Mouse (Mus musculus): ENCODE measurements around the gene Gpcpd1. TPM values are rescaled to one million over a fixed set of nuclear protein-coding genes. Genes with fewer than 3 reads are reported as not detected.
A peak's percentile ranks its signal among the peaks of the same experiment; 100 is the strongest.
"Not testable (repeated sequence)": the region's sequence is repeated elsewhere in the genome, so short reads cannot be mapped to it uniquely, and the experiment has no call there.

The Gpcpd1 gene
- total RNA-seq, 2 experiments from 2014 or later = 276 to 306 TPM

DNA sequence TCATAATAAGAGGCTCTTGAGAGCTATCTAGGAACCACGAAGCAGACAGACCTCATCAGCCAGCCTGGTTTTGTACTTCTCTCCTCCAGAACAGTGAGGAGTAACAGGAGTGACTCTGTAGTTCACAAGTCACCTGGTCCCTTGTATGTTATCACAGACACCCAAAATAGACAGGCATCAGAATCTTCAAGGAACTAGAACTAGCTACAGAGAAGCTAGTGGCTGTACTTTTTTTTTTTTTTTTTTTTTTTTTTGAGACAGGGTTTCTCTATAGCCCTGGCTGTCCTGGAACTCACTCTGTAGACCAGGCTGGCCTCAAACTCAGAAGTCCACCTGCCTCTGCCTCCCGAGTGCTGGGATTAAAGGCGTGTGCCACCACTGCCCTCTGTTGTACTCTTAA, 4.0 kb upstream of the Gpcpd1 start:
- ATAC-seq (replicated peaks; ENCODE audit: low FRiP score, poor library complexity, severe bottlenecking) = not testable (repeated sequence)

DNA sequence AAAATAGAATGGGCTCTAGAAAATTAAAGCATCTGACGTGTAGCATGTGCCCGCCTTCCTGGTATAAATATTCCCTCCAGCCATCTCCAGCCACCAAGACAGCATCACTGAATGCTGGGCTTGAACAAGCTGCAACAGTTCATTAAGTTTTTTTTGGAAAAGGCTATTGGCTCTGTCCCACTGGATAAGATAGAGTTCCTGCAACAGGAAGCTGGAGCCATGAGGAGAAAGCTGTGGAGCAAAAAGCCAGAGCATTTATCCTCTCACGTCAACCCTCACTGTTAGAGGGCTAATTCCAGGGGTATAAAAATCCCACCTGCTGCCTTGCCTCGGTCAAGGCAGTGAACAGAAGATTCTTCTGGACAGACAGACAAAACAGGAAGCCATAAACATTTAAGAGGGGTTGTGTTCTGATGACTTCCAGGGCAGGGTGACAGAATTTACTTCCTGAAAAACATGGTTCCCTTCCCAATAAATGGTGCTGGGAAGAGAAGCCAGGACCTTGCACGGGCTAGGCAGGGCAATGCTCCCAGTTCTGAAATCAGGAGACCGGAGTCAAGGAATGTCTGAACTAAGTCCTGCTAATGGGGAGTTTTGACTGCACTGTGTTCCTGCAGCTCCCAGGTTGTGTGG, 2.5 kb upstream of the Gpcpd1 start:
- ATAC-seq (replicated peaks; ENCODE audit: low FRiP score, poor library complexity, severe bottlenecking) = no peak

DNA sequence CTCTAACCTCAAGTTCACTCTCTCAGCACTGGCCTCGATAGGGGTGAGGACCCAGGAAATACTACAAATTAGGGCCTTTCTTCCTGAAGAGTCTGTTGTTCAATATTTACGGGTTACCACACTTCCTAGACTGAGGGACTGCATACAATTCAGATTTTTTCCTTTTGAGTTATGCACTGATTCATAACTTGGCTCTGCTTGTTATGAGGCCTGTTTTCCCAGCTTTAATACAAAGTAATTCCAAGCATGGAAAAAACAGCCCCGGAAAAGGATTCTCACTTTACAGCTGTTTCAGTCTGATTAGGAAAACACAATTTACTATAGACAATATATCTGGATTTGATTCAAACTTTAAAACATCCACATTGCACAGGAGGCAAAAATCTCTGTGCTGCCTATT, 1.5 kb downstream of the Gpcpd1 start:
- no peak for ATAC-seq (replicated peaks; ENCODE audit: low FRiP score, poor library complexity, severe bottlenecking)

DNA sequence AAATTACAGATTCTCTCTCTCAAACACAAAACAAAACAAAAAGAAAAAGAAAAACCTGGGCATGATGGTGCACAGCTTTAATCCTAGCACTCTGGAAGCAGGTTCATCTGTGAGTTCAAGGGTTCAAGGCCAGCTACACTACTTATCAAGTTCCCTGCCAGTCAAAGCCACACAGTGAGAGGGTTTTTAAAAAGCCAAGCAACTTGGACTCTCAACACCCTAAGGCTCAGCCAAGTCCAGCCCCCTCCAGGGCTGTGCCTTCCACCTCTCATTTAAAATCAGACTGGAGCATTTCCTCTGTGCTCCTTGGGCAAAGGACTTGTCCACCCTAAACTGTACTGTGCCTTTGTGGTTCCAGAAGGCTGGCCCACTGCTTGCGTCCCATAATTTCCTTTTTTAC, 3.3 kb downstream of the Gpcpd1 start:
- ATAC-seq (replicated peaks; ENCODE audit: low FRiP score, poor library complexity, severe bottlenecking) = no peak

DNA sequence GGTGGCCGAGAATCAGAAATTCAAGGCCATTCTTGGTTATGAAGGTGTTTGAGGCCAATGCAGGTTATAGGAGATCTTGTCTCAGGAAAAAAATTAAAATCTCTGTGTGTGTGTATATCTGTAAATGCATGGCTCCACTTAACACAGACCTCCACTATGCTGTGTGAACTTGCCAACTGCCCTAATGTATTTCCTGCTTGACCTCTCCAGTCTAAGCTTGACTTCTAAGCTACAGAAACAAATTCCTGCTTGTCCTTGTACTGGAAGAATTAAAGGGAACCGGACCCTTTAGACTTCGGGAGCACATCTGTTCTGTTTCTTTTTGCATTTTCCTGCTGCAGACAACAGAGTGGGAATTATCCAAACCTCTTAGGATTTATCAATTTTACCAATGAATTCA, 4.4 kb downstream of the Gpcpd1 start:
- no peak for ATAC-seq (replicated peaks; ENCODE audit: low FRiP score, poor library complexity, severe bottlenecking)

DNA sequence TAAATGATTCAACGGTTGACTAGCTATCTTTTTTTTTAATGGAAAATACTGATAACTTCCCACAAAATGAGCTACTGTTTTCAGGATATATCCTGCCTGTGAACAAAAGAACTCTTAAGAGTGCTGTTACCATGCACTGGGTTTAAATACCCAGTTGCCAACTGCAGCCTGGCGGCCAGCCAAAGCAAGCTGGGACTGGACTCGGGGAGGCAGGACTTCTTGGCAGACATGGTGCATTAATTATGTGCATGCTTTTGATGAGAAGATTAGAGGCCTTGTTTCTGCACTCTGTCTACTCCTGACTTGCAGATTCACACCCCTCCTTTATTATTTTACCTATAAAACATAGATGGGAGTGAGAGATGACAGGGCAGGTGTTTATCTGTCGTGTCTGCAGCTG, 5.3 kb downstream of the Gpcpd1 start:
- ATAC-seq (replicated peaks; ENCODE audit: low FRiP score, poor library complexity, severe bottlenecking) = no peak

DNA sequence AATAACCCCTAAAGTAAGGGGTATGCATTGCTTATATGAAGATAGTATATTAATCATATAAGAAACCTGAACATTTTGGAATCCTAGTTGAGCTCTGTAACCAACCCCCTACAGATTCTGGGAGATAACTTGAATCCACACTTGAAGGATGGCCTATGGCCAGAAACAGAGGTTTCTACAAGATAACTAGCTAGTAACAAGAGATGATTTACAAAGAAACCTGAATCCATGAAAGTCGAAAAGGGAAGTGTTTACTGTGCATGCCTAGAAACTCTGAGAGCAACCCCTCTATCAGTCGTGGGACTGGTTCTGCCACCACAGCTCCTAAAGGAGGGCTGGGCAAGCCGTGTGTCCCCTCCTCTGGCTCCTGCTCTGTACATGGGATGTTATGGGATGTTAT, 7.8 kb downstream of the Gpcpd1 start:
- no peak for ATAC-seq (replicated peaks; ENCODE audit: low FRiP score, poor library complexity, severe bottlenecking)

DNA sequence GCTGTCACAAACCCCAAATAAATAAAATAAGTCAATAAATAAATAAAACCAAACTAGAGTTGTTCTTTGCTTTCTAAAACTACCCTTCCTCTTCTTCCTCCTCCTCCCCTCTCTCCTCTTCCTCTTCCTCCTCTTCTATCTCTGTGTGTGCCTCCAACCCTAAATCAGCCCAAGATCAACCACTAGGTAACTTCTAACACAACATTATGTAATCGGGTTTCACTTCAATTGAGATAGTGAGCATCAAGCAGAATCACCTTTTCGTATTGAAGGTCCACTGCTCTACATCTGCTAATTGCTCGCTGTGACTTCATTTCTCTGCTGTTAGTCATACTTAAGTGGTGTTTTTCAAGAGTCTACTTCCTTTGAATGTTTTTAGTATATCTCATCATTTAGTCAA, 8.8 kb downstream of the Gpcpd1 start:
- no peak for ATAC-seq (replicated peaks; ENCODE audit: low FRiP score, poor library complexity, severe bottlenecking)

DNA sequence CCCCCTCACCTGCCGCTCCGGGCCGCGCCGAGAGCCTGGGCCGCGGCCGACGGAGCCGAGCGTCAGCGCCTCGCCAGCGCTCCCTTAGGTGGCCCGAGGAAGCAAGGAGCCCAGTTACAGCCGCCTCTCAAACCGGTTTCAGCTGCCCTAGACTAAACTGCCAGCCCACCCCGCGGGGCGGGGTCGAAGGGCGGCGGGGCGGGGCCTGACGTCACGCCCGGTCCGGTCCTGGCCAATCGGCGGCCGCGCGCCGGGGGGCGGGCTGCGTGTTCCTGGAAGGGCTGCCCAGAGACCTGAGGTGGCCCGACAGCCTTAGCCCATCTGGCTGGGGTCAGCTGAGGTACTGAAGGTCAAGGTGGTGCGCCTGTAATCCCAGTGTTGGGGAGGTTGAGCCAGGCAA, 9.5 kb downstream of the Gpcpd1 start:
- peak; percentile 81 for ATAC-seq (replicated peaks; ENCODE audit: low FRiP score, poor library complexity, severe bottlenecking)

DNA sequence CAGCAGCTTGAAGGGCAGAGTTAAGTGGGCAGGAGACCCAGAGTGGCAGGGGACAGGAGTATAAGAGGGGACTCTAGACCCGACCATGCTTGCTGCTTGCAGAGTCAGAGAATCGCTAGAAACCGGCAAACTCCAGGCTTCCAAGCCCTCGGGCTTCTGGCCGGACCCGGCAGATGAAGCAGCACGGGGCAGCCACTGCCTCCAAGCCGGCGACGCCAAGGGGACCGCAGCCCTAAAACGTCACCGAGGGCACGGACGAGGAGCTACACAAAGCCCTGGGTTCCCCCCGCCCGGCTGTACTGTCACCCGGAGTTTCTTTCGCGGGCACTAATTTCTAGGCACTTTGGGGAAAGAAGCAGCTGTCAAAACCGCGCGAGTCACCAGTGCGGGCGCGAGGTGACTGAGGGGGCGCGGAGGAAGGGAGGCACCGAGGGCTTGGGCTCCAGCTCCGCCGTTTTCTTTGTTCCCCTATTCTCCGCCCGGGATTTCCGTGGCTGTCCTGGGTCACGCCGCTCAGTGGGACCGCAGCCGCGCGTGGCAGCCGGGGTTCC, 10.0 kb downstream of the Gpcpd1 start:
- peak; percentile 16; the same call in 1 of the 2 replicates for ATAC-seq (replicated peaks; ENCODE audit: low FRiP score, poor library complexity, severe bottlenecking)

DNA sequence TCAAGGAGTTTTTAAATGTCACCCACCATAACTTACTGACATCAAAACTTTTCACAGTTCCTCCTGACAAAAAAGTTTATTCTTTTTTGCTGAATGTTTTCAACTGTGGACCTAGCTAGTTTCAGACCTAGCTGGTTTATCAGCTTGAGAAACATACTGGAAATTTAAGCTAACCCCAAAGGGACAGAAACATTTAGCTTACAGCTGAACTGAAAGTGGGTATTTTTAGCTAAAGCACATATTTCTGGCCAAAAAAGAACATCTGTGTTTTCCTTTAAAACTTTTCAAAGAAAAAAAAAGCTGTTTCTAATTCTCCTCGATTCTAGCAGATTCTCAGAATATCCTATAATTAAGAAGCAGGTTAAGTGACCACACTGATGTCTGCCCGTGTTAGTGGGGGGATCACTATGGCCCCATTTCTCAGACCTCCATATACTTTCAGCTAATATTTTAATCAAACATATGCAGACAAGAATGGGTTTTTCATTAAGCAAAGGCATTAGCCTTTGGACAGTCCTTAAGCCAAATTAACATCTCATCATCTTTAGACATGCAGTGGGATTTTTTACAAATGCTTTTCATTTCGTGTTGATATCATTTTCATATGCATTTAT, 10.9 kb downstream of the Gpcpd1 start:
- ATAC-seq (replicated peaks; ENCODE audit: low FRiP score, poor library complexity, severe bottlenecking) = no peak

DNA sequence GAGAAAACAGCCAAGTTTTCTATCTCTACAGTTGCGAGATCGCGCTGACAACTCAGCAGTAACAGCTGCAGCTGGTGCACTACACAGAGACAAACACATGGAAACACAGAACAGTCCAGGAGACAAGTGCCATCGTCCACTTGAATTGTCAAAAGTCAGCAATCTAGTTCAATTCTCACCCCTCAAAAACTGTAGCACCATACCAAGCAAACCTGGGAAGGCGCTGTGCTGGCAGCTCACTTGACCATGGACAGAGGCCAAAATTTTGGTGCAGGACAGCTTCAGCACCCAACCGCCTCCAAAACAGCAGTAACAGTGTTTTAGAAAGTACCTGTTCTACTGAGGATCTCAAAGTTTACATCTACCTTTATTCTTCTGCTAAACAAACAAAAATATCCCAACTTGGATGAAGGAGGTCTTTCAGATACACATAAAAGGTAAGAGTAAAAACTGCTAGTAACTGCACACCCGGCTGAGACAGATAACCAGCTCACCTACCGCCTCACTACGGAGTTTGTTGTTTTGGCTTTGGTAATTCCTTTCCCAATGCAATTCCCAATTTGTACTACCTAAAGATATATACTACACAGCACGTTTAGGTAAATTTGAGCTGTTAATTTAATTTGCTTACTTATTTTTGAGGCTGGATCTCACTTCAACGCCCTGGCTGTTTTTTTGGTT, 11.6 kb downstream of the Gpcpd1 start:
- peak; percentile 52 for ATAC-seq (replicated peaks; ENCODE audit: low FRiP score, poor library complexity, severe bottlenecking)

DNA sequence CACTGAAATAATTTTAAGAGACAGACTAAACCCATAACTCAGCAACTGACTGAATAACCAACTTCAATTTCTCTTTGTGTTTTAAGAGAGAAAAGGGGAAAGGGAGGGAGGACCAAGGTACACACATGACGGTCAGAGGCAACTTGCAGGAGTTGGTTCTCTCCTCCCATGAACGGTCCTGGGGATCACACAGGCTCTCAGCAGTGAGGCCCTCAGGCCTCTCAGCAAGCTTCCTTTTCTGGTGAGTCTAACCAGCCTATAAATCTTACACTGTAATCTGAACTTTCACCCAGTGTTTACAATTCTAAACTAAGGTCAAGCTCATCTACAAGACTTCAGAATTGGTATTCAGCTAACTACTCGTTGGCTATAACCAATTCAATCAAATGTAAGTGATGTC, 12.3 kb downstream of the Gpcpd1 start:
- ATAC-seq (replicated peaks; ENCODE audit: low FRiP score, poor library complexity, severe bottlenecking) = no peak

DNA sequence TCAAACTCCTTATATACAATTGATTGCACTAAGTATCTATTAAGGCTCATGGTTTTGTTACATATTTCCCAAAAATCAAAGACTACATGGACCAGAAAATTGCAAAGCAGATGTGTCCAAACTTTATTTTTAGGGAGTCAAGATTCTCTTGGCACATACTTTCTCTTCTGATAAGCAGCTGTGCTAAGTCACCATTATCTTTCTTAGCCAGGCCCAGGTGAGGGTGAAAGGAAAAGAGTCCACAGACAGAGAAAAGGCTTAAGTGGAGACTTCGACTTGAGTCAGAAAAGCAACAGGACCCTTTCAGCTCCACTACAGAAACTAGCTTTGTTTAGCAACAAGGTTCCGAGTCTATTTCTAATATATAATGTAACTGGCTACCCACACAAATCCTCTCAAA, 14.2 kb downstream of the Gpcpd1 start:
- ATAC-seq (replicated peaks; ENCODE audit: low FRiP score, poor library complexity, severe bottlenecking) = peak; percentile 60

DNA sequence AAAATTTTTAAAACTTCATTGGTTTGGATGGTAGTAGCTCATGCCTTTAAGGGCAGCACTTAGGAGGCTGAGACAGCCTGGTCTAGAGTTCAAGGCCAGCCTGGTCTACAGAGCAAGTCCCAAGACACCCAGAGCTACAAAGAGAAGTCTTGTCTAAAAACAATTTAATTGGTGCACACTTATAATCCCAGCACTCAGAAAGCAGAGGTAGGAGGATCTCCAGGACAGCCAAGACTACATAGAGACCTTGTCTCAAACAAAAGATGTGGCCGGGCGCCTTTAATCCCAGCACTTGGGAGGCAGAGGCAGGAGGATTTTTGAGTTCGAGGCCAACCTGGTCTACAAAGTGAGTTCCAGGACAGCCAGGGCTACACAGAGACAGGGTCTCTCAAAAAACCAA, 14.9 kb downstream of the Gpcpd1 start:
- no peak for ATAC-seq (replicated peaks; ENCODE audit: low FRiP score, poor library complexity, severe bottlenecking)

DNA sequence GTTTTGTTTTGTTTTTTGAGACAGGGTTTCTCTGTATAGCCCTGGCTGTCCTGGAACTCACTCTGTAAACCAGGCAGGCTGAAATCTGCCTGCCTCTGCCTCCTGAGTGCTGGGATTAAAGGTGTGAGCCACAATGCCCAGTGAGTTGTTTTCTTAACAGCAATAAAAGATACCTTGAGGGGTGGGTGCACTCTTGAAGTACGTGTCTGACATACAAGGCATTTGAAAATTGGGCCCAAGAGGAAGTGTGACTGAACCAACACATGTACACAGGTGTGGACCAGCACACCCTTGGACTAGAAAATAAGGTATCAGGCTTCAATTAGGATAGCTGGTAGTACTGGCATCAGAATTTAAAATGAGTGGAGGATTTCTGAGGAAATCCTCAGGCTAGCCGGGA, 16.2 kb downstream of the Gpcpd1 start:
- no peak for ATAC-seq (replicated peaks; ENCODE audit: low FRiP score, poor library complexity, severe bottlenecking)

DNA sequence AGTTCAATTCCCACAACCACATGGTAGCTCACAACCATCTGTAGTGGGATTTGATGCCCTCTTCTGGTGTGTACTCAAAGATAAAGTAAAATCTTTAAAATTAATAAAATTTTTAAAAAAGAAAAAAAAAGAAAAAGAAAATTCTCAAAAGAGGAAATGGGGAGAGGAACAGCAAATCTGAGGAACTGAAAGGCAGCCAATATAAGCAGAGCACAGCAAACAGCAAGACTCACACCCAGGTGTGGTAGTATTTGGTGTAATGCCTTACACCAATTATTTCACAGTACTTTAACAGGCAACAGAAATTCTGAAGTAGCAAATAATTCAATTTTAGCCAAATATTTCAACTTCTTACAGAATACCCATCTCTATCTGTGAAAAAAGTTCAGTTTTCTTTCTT, 16.7 kb downstream of the Gpcpd1 start:
- ATAC-seq (replicated peaks; ENCODE audit: low FRiP score, poor library complexity, severe bottlenecking) = no peak

DNA sequence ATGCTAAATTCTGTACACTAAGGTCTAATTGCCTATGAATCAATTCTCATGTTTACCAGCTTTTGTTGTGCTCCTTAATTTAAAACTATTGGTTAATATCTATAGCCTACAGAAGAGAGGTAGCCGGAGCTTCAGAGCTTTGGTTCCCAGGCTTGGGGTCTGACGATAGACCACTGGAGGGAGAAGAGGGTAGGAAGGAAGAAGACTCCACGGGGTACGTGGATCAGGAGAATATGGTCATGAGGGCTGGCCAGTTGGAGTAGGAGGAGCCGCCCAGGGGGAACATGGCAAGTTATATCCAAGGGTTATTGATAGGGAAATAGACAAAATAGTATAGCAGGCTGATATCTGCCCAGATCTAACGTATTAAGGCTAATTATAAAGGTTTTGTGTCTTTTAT, 17.8 kb downstream of the Gpcpd1 start:
- no peak for ATAC-seq (replicated peaks; ENCODE audit: low FRiP score, poor library complexity, severe bottlenecking)

DNA sequence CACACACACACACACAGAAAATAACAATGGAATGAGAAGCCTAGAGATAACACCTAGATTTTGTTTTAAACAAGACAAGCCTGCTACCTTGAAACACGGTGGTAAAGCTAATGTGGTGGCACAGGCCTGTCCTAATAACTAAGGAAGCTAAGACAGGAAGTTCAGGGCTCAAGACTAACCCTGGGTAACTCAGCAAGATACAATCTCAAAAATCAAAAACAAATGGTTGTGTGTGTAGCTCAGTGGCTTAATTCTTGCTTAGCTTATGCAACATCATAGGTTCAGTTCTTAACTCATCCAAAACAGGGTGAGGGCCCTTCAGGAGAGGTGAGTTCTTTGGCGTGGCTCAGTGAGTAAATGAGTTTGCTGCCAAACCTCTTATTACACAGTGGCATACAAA, 20.1 kb downstream of the Gpcpd1 start:
- ATAC-seq (replicated peaks; ENCODE audit: low FRiP score, poor library complexity, severe bottlenecking) = no peak

DNA sequence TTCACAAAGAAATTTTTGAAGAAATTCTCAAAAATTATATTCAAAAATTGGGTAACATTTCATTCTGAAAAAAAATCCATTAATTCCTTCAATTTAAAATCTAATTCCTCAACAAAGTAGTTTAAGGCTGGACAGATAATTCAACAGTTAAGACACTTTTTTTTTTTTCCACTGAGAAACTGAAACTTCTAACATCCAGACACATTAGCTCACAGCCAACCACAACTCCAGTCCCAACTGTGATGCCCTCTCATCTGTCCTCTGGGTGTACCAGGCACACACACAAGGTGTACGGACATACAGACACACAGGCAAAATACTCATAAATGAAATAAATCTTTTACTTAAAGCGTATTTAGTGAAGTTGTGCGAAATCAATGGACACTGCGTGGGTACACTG, 25.7 kb downstream of the Gpcpd1 start:
- no peak for ATAC-seq (replicated peaks; ENCODE audit: low FRiP score, poor library complexity, severe bottlenecking)

DNA sequence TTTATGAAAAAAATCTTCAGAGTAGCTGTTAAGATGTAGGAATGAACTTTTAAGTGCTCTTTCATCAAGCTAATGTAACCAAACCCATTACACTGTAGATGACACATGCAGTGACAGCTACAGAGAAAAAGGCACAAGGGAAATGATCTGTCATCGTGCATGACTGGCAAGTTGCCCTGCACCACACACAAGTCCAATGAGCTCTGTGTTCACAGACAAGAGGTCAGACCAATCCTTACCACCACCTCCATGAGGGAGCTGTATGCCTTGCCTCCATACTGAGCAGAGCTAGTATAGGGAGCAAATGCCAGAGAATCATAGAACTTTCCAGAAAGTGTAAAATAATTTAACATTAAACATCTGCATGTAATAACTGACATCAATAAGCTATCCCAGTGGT, 59.7 kb downstream of the Gpcpd1 start:
- ATAC-seq (replicated peaks; ENCODE audit: low FRiP score, poor library complexity, severe bottlenecking) = 0 out of 2 replicates have a peak, but pooled peaks have one; percentile 42

Measured in erythroid progenitor cell, adult 5-6 weeks (primary cell).